Mouse (Mus musculus) lung, postnatal 0 days (tissue): ENCODE data around the gene F11r. TPM values are rescaled to one million over a fixed set of nuclear protein-coding genes. Genes with fewer than 3 reads are reported as not detected.

Source experiments
- ATAC-seq: fragments of 200-750 bp; cut with Nextera tagmentation; 2 replicates; pipeline ENCODE4 v1.8.0; 2017; ENCODE audit warnings: moderate library complexity
- DNase-seq: peaks from one replicate; pipeline ENCODE4 v3.0.0-alpha.2; 2016; ENCODE audit warnings: low spot score
- H3K27ac ChIP-seq: fragments of 300-500 bp; sonication (generic); 2 replicates; pipeline ENCODE4 v1.5.1; 2014; ENCODE audit warnings: antibody characterized with exemption, mild to moderate bottlenecking, low read length, mixed read lengths
- H3K27me3 ChIP-seq: fragments of 300-500 bp; sonication (generic); replicated peaks from 2 replicates; pipeline ENCODE4 v1.6.1; 2014; ENCODE audit warnings: low read length, mixed read lengths; ENCODE audit not compliant: insufficient read depth
- H3K36me3 ChIP-seq: fragments of 300-500 bp; sonication (generic); 2 replicates; pipeline ENCODE4 v1.6.1; 2014; ENCODE audit warnings: low read length, mixed read lengths; ENCODE audit not compliant: insufficient read depth
- H3K4me1 ChIP-seq: fragments of 300-500 bp; sonication (generic); 2 replicates; pipeline ENCODE4 v1.6.1; 2014; ENCODE audit warnings: antibody characterized with exemption, low read depth, low read length, mixed read lengths; ENCODE audit not compliant: insufficient read depth
- H3K4me2 ChIP-seq: fragments of 300-500 bp; sonication (generic); replicated peaks from 2 replicates; pipeline ENCODE4 v1.6.1; 2014; ENCODE audit warnings: low read depth, mild to moderate bottlenecking, low read length, moderate library complexity, mixed read lengths
- H3K4me3 ChIP-seq: fragments of 300-500 bp; sonication (generic); 2 replicates; pipeline ENCODE4 v1.5.1; 2014; ENCODE audit warnings: low read depth, low read length
- H3K9ac ChIP-seq: fragments of 300-500 bp; sonication (generic); replicated peaks from 2 replicates; pipeline ENCODE4 v1.6.1; 2014; ENCODE audit warnings: low read depth, mild to moderate bottlenecking
- H3K9me3 ChIP-seq: fragments of 300-500 bp; sonication (generic); 2 replicates; pipeline ENCODE4 v1.6.1; 2016; ENCODE audit warnings: low read length, mixed read lengths
- CTCF ChIP-seq: IDR thresholded peaks from 2 replicates; pipeline ENCODE4 v1.5.1; 2016; ENCODE audit warnings: antibody characterized with exemption, mild to moderate bottlenecking
- EP300 ChIP-seq: IDR thresholded peaks from 2 replicates; pipeline ENCODE4 v1.6.1; 2016; ENCODE audit warnings: antibody characterized with exemption, mild to moderate bottlenecking, control low read depth
- WGBS: fragments of 180-500 bp; shearing (Covaris S2); extraction: QIAGEN DNeasy Blood & Tissue Kit; methylation state at CpG from one replicate; pipeline ENCODE4 v1.1.7; 2014; 5-methylcytosine and 5-hydroxymethylcytosine counted together
- polyA plus RNA-seq: library from polyadenylated mRNA; unstranded; fragments of >200 nt; fragmentation: Nextera tagmentation; extraction: Ambion mirVana; gene quantifications from 2 replicates; pipeline ENCODE4 v1.2.1, GENCODE M21; 2015

Gene F11r
- polyA plus RNA-seq, 1 experiment from 2014 or later = 177 TPM

GRCm38 (mm10) chr1:171432158-171432557 is 5.2 kb upstream of the F11r start:
- H3K4me2 ChIP-seq = no peak overlapping the region
- H3K9ac ChIP-seq = no peak overlapping the region
- H3K27ac ChIP-seq = no peak overlapping the region
- no peak overlapping the region for H3K4me3 ChIP-seq
- TF ChIP-seq EP300 = no peak
- no peak for TF ChIP-seq CTCF
- H3K9me3 ChIP-seq = no peaks in the 10 kb centered on the region
- no peaks in the 10 kb centered on the region for H3K4me1 ChIP-seq
- H3K36me3 ChIP-seq = no peaks in the 10 kb centered on the region
- WGBS = 72% methylated on average over 5 of the region's 5 CpGs
- DNase-seq (no peak), ATAC-seq (no peak)
- no peaks in the 10 kb centered on the region for H3K27me3 ChIP-seq

- H3K9me3 ChIP-seq = no peaks in the 10 kb centered on the region
- ATAC-seq = no peak
- peaks cover 6% of the 10 kb centered on the region; the same call in 1 of the 2 replicates for H3K4me1 ChIP-seq
- no peak for DNase-seq
- no peak overlapping the region for H3K27ac ChIP-seq
- TF ChIP-seq EP300 = peak; percentile 48
- TF ChIP-seq CTCF = no peak
- H3K4me2 ChIP-seq = no peak overlapping the region
- no peaks in the 10 kb centered on the region for H3K36me3 ChIP-seq
- no peak overlapping the region for H3K4me3 ChIP-seq
- H3K27me3 ChIP-seq = no peaks in the 10 kb centered on the region
- H3K9ac ChIP-seq = no peak overlapping the region
- 28% methylated on average over 7 of the region's 7 CpGs for WGBS
Measured at GRCm38 (mm10) chr1:171435288-171435814, 2.0 kb upstream of the F11r start.

DNA sequence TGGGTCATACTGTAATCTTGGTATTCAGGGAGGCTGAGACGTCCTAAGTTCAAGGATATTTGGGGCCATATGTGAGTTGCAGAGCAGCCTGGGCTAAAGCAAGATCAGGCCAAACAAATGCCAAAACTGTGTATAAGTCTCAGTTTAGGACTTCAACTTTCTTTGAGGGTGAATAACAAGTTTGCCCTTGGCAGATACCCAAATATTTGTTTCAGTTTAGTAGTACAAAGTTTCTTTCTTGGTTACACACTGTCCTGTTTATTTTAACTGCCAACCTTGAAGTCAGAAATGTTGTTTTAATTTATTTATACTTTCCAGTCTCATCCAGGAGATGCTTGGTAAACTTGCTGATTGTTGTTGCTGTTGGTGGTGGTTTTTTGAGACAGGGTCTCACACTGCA is 1.4 kb upstream of the F11r start:
- H3K9me3 ChIP-seq = no peaks in the 10 kb centered on the region
- TF ChIP-seq EP300 (no peak), CTCF (no peak)

DNA sequence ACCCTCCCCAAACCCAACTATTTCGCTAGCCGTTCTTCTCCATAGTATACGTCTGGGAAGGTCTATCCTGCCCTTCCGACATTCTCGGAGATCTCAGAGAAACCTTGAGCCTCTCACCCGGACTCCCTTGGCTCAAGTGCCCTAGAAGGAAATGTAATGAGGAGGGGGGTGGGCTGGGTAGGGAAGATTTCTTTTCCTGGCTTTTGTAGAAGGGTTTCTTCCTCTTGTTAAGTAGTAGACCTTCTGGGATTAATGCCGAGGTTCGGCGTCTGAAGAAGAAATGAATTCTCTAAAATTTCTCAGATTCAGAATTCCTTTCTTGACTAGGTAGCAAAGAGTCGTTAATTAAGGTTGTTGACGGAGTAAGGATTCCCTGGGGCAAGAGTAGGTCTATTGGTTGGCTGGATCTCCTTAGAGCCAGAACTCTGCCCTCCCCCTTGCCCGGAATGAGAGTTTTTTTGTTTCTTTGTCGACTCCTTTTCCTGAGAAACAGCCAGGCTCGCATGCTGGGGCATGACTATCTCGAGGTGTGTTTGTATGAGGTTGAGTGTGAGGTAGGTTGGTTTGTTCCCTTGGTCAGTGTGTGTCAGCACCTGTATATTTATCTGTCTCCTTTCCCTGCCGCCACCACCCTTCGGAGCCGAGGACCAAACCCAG is 807 bp downstream of the F11r start:
- DNase-seq = peak; percentile 58
- Histone ChIP-seq H3K27me3 (no peaks in the 10 kb centered on the region), H3K4me2 (peak overlapping the region; percentile 72), H3K36me3 (no peaks in the 10 kb centered on the region), H3K9ac (peak overlapping the region; percentile 85), H3K27ac (peak overlapping the region; percentile 95), H3K9me3 (no peaks in the 10 kb centered on the region), H3K4me3 (peak overlapping the region; percentile 78), H3K4me1 (peaks cover 8% of the 10 kb centered on the region; the same call in 1 of the 2 replicates)
- WGBS = 4% methylated on average over 18 of the region's 18 CpGs
- TF ChIP-seq CTCF = no peak
- TF ChIP-seq EP300 = no peak
- ATAC-seq = no peak

More for the DNA sequence above, 1.4 kb upstream of the F11r start:
- Histone ChIP-seq H3K4me3 (no peak overlapping the region), H3K27ac (no peak overlapping the region), H3K4me2 (no peak overlapping the region), H3K27me3 (no peaks in the 10 kb centered on the region), H3K4me1 (peaks cover 8% of the 10 kb centered on the region; the same call in 1 of the 2 replicates), H3K9ac (no peak overlapping the region), H3K36me3 (no peaks in the 10 kb centered on the region)
- no peak for DNase-seq
- no peak for ATAC-seq
- 39% methylated on average over 1 of the region's 1 CpGs for WGBS

GRCm38 (mm10) chr1:171439072-171439471 is 1.7 kb downstream of the F11r start:
- DNase-seq = peak; percentile 84
- peaks cover 8% of the 10 kb centered on the region; the same call in 1 of the 2 replicates for H3K4me1 ChIP-seq
- TF ChIP-seq CTCF (no peak), EP300 (peak; percentile 74)
- 13% methylated on average over 8 of the region's 8 CpGs for WGBS
- H3K36me3 ChIP-seq = no peaks in the 10 kb centered on the region
- H3K4me2 ChIP-seq = peak overlapping the region; percentile 72
- peak overlapping the region; percentile 95 for H3K27ac ChIP-seq
- peak overlapping the region; percentile 85 for H3K9ac ChIP-seq
- no peaks in the 10 kb centered on the region for H3K27me3 ChIP-seq
- no peaks in the 10 kb centered on the region for H3K9me3 ChIP-seq
- no peak for ATAC-seq
- peak overlapping the region; percentile 78 for H3K4me3 ChIP-seq

- Histone ChIP-seq H3K36me3 (no peaks in the 10 kb centered on the region), H3K4me1 (peaks cover 8% of the 10 kb centered on the region; the same call in 1 of the 2 replicates), H3K27me3 (no peaks in the 10 kb centered on the region), H3K4me2 (peak overlapping the region; percentile 72), H3K9ac (peak overlapping the region; percentile 85), H3K27ac (peak overlapping the region; percentile 95), H3K4me3 (peak overlapping the region; percentile 78), H3K9me3 (no peaks in the 10 kb centered on the region)
- WGBS = 9% methylated on average over 9 of the region's 9 CpGs
- TF ChIP-seq EP300 (no peak), CTCF (peak; percentile 40; the same call in 1 of the 2 replicates)
- ATAC-seq = peak; percentile 50
- peak; percentile 89 for DNase-seq
Measured at GRCm38 (mm10) chr1:171440025-171440725, 2.8 kb downstream of the F11r start.
